Mouse (Mus musculus): ENCODE results near the gene Ehd2. TPM values are rescaled to one million over a fixed set of nuclear protein-coding genes. Genes with fewer than 3 reads are reported as not detected.

Ehd2 gene
- 100 to 1,000 TPM; 112 to 129 TPM for total RNA-seq (2021)

DNA sequence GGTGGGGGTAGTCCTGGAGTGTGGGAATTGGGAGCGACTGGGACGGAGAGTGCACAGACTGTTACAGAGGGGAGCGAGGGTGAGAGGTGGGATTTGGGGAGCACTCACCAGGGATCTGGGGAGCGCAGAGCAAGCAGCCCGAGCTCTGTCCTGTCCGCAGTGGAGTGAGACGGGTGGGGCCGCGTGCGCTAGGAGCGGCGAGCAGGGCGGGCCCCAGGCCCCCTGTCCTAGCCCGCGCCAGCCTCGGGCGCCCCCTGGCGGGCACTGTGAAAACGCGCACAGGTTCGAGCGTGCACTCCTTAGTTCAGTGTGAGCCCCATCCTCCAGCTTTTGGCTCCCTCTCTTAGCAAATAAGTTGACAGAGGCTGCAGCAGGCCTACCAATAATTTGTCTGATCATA is at the start of gene Ehd2:
Gene Ehd2, minus strand, starts transcription at position 256 of the 400 bp plus-strand sequence.
- DNase-seq (ENCODE audit: low spot score), result peak; percentile 81
- intact Hi-C loops (cut with DNase I), result loop anchor here (1.0 kb wide), 2 partner anchors 19 to 37 kb away; no protein-coding TSS in a partner anchor

DNA sequence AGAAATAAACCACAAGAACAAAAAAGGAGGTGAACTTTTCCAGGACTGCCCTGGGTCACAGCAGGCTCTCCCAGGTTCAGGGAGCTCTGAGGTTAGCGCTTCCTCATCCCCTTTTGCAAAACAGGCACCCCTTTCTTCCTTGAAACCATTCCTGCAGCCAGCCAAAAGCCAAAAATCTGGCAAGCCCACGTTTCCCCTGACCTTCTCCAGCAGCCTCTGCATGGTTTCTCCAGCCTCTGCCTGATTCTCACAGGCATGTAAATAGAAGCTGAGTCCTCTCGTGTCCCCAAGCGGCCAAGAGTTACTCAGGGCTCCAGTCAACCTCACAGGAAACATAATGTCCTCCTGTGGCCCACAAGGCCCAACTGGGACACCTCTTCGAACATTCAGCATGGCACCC is 48.0 kb upstream of the Ehd2 start:
- intact Hi-C loops (cut with DNase I), result loop anchor here (5.0 kb wide), 1 partner anchor 33 kb away; no protein-coding TSS in a partner anchor
- DNase-seq (ENCODE audit: low spot score), result no peak

DNA sequence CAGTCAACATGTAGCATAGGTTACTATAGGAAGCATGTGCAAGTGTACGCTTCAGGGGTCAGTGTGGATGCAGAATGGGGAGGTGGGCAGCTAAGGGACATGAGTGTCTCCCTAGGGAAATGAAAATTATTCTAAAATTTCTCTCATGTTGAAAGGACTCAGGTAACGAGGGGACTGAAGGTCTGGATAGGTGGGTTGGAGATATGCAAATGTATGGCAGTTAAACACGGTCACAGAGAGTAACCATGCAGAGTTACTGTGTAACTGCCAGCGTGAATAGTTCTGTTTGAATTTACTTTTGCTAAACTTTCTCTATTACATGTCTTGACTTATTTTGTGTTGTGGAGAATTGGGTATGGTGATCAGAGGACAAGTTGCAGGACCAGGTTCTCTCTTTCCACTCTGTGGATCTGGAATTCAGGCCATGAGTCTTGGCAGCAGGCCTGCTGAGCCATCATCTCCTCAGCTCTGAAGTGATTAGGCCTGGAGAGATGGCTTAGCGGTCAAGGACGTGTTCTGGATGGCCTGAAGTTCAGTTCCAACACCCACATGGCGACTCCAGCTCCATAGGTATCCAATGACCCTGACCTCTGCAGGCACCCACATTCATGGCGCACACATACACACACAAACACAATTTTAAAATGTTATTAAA is 47.3 kb upstream of the Ehd2 start:
- no peak for DNase-seq (ENCODE audit: low spot score)
- intact Hi-C loops (cut with DNase I), result loop anchor here (5.0 kb wide), 1 partner anchor 32 kb away; no protein-coding TSS in a partner anchor

DNA sequence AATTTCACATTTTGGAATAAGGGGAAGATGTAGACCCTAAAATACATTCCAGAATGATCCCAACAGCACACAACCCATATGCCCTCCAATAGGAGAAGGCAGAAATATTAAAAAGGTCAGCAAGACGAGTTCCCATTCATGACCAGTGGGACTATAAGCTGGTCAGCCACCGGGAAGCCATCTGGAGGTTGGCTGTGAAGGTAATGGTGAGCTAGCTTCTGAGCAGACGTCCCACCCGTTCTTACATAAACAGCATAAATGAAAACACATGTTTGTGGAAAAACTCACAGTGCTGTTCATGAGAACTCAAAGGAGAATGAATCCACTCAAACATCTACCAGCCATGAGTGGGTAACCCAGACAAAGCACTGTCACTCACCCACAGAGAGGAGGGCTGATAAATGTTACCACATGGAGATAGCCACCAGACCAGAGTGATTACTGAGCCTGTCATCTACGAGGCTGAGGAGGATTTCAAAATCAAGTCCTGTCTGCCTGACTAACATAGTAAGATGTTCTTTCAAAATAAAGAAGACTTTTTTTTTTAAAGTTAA is 46.4 kb upstream of the Ehd2 start:
- no peak for DNase-seq (ENCODE audit: low spot score)
- intact Hi-C loops (cut with DNase I), result no loop called here

DNA sequence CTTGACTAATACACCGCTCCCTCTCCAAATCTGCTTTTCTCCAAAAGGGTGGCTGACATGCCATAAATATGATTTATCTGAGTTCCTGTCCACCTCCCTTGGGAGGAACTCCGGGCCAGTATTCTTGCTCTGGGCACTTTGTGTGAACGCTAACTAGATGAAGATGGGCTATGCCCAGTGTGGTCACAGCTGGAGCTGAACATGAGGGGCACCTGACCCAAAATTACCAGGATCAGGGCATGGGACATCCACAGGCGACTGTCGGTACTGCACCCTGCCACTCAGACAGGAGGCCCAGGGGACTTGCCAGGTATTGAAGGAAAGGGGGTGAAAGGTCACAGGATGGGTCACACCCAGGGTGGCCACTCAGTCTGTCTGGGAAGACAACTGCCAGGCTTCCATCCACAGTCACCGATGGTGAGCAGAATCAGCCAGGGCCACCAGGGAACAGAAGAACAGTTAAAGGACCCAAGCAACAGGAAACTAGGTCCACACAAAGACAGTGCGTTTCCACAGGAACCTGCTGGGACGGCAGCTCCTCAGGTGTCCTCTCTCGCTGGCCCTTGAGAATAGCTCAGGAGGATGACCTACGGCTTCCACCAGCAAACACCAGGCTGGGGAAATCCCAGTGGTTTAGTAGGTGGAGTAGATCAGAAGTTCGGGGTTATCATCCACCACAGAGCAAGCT is 45.4 kb upstream of the Ehd2 start:
- no peak for DNase-seq (ENCODE audit: low spot score)
- intact Hi-C loops (cut with DNase I), result no loop called here

DNA sequence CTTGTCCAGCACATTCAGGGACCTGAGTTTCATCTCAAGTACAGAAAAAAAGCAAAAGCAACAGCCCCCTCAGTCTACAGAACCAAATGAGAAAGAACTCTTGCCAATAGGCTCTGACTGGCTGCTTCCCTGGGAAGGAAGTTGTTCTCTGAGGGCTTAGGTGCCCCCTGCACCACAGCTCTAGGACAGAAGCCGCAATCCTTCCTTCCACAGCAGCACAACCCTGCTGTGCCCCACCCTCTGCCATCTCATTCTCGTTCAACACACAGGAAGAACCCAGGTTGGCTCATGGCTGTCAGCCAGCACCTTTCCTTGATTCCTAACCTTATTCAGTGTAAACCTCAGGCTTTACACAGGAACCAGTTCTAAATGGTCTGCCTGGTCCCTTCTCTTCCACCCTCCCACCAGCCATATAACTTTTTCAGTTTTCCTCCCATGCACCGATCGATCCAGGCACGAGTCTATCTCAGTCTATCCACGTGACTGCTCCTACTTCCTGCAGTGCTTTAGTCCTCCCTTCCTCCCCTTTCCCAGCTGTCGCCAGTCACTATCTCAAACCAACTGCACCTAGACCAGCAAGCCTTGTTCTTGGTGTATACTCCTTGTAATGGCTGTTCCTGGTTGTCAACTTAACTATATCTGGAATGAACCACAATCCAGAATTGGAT is 44.2 kb upstream of the Ehd2 start:
- intact Hi-C loops (cut with DNase I), result no loop called here
- no peak for DNase-seq (ENCODE audit: low spot score)

DNA sequence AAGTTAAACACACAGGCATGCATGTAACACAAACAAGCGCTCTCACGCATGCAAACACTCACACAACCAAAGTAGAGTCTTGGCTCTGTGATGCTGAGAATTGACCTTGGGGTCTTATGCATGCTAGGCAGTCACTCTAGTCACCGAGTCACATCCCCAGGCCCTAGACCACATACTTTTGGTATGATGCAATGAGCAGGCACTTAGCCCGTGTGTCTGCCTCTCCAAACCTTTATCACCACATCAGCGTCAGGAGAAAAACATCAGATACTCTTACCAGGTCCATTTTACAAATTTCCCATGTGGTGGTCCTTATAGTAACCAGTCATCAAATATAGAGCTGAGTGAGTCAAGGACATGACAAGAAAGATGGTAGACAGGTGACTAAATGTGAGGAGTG is 43.3 kb upstream of the Ehd2 start:
- no peak for DNase-seq (ENCODE audit: low spot score)
- intact Hi-C loops (cut with DNase I), result no loop called here

DNA sequence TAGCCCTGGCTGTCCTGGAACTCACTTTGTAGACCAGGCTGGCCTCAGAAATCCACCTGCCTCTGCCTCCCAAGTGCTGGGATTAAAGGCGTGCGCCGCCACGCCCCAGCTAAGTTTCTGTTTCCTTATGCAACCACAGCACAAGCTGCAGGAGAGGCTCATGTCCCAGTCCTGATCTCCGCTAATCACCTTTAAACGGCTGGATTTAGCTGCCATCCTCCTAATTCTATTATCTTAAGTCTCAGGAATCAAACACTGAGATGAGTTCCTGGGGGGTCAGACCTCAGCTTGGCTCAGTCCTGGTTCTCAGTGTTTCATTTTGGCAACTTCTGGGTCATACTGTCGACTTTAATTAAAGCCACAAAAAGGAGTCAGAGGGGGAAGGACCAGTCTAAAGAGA is 42.3 kb upstream of the Ehd2 start:
- no peak for DNase-seq (ENCODE audit: low spot score)
- intact Hi-C loops (cut with DNase I), result no loop called here

DNA sequence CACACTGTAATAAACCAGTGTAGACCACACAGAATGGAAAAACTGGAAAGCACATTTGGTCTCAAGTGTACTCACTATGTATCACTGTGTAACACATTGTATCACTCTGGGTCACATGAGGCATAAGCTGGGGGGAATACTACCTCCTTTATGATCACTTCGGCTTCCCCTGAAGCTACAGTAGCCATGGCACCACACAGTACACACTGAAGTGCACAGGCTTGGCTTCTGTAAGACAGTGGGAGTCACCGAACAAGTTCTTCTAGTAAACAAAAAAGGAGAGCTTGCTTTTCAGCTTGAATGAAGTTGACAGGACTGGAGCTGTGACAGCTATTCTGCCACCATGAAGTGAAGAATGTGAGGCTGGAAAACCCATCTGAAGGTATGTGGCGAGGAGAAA is 37.7 kb upstream of the Ehd2 start:
- DNase-seq (ENCODE audit: low spot score), result no peak
- intact Hi-C loops (cut with DNase I), result no loop called here

DNA sequence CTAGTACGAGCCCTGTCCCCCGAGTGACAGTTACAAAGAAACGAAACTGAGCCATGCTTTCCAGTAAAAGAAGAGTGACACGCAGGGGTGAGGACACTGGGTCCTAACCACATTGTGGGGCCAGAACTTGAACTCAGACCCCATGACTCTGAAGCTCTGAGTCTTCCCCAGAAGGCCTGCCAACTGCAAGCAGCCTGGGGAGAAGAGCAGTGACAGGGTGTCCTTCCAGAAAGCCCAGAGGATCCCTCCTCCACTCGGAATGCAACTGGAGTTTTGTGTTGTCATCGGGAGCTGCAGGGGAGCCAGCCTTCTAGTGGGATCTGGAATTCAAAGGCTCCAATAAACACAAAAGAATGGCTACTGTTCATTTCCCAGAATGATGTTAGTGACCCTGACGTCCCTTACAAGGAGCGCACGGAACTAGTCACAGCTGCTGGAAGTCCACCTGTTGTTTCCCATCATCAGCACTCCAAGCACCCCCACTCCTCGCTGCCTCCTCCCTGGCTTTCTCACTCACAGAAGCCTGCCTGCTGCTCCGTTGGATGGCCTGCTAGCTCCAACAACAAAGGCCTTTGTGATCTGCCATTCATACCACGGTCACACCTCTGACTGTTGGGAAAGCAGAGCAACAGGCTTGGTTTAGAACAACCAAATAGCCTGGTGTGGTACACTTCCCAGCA is 37.0 kb upstream of the Ehd2 start:
- DNase-seq (ENCODE audit: low spot score), result no peak
- intact Hi-C loops (cut with DNase I), result no loop called here

DNA sequence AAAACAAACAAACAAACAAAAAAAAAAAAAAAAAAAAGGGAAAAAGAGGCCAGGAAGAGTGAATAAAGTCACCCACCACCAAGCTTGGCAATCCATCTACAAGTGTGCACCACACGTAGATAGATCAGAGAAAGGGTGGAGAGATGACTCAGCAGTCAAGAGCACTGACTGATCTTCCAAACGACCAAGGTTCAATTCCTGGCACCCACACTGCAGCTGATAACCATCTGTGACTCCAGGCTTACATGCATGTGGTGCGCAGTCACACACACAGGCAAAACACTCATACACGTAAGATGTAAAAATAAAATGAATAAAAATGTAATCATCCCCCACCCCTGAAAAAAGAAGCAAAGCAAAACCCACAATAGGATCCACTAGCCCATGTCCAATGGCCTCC is 35.7 kb upstream of the Ehd2 start:
- intact Hi-C loops (cut with DNase I), result no loop called here
- no peak for DNase-seq (ENCODE audit: low spot score)

DNA sequence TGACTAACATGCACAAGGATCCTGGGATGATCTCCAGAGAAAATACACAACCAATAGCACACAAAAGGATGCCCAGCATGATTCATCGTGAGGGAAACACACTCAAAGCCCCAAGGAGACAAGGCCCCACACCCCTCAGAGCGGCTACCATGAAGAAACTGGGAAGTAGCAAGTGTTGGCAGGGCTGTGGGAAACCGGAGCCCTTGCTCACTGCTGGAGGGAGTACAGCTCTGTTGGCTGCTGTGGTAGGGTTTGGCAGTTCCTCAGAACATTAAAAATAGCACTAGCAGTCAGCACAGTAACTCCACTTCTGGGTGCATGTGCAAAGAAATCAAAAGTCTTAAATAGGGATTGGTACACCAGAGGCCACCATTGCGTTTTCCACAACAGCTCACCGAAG is 34.8 kb upstream of the Ehd2 start:
- intact Hi-C loops (cut with DNase I), result no loop called here
- DNase-seq (ENCODE audit: low spot score), result peak; percentile 78

DNA sequence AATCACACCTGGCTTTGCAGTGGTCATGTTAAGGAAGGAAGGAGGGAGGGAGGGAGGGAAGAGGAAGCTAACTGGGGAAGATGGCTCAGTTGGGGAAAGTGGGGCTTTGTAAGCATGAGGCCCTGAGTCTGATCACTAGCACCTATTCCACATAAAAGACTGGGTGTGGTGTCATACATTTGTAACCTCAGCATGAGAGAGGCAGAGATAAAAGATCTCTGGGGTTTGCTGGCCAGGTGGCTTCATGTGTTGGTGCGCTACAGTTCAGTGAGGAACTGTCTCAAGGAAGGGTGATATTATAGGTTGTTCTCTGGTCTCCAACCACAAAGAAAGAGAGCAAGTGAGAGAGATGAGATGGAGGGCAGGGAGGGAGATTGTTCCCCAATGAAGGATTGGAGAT is 34.3 kb upstream of the Ehd2 start:
- no peak for DNase-seq (ENCODE audit: low spot score)
- intact Hi-C loops (cut with DNase I), result no loop called here

DNA sequence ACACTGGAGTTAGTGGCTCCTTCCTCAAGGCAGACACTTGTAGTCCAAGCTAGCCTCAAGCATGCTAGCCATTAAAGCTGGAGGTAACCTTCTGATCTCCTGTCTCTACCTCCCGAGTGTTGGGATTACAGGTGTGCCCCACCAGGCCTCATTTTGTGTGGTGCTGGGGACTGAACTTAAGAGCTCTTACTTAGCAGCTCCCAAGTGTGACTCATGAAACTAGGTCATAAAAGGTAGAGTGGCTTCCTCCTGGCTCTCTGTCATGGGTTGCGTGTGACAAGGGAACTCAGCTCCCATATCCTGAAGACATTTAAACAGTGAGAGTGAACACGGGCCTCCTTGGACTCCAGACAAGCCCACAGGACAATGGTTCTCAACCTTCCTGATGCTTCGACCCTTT is 26.4 kb upstream of the Ehd2 start:
- DNase-seq (ENCODE audit: low spot score), result no peak
- intact Hi-C loops (cut with DNase I), result no loop called here

DNA sequence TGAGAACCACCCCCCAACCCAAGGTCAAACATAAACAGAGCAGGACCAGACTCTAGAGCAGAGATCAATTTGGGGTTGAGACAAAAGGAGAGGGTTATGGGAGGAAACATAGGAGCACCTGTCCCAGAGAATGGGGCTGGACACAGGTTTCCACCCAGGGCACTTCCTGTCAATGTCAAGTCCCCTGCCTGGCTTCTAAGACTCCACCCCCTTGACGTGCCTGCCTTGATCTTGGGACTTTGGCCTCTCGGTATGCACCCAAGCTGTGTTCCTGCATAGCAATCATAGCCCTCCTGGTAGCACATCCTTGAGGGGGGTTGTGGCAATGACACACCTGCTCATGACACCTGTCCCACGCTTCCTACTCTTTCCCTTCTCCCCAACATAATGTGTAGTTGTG is 25.8 kb upstream of the Ehd2 start:
- intact Hi-C loops (cut with DNase I), result no loop called here
- no peak for DNase-seq (ENCODE audit: low spot score)

DNA sequence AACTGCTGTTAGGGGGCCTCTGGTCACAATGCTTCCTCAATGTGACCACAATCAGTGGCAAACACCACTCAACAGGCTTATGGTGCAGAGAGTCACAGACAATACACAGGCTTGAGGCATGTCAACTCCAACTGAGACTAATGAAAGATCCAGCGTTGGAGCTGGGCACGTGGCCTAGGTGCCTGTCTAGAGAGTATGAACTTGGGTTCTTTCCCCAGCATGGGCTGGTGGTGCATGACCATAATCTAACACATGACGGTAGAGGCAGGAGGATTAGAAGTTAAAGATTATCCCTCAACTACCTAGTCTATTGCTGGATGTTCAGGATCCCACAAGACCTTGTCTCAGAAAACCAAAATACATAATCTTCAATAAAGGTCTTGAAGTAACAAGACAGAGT is 24.4 kb upstream of the Ehd2 start:
- no peak for DNase-seq (ENCODE audit: low spot score)
- intact Hi-C loops (cut with DNase I), result no loop called here

DNA sequence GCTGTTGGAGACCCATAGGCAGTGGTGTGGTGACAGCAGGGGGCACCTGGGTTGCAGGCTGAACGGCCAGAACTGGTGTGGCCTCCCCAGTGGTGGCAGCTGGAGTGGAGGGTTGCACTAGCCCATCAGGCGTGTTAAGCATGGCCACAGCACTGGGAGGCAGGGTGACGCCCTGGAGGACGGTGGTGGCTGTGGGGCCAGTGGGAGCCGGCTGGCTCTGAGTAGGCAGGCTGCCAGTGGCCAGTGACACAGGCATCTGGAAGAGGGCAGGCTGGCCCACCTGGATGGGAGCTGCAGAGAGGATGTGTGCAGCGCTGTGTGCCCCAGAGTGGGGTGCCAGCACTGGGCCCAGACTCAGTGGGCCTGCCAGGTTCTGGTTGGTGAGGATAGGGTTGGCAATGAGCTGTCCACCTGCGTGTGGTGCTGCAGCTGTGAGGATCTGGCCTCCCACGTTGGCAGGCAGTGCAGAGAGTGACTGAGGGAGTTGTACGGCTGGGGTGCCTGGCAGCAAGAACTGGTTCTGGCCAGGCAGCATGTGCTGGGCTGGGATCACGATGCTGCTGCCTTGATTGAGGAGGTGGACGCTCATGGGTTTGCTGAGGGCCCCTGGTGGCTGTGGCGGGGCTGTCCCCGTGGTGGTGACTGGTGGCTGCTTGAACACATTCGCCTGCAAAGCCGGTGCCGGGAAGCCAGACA is 20.4 kb upstream of the Ehd2 start:
- no peak for DNase-seq (ENCODE audit: low spot score)
- intact Hi-C loops (cut with DNase I), result no loop called here

DNA sequence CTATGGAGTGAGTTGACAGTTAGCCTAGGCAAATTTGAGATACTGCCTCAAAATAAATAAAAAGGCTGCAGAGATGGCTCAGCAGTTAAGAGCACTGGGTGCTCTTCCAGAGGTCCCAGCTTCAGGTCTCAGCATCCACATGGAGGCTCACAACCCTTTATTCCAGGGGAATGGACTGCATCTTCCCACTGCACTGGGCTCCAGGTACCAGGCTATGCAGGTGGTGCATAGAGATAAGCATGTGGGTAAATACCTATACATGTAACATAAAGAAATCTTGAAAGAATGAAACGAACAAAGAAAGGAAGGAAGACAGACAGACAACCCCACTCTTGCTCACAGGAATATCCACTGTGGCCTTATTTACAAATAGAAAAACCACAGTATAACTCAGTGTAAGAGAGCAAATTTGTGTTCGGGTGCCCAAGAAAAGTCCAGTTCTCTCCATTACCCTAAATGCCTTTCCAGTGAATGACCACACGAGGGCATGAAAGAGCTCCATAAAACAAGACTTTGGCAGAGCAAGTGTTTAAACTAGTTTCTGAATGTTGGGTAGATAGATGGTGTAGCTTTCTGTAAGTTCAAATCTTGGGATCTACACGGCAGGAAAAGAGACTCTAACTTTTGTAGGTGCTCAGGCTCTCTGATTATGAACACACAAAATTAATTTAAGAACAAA is 15.5 kb upstream of the Ehd2 start:
- DNase-seq (ENCODE audit: low spot score), result no peak
- intact Hi-C loops (cut with DNase I), result loop anchor here (1.0 to 5.0 kb wide), 3 partner anchors 34 to 69 kb away; partner anchors contain the start of gene Bicra

DNA sequence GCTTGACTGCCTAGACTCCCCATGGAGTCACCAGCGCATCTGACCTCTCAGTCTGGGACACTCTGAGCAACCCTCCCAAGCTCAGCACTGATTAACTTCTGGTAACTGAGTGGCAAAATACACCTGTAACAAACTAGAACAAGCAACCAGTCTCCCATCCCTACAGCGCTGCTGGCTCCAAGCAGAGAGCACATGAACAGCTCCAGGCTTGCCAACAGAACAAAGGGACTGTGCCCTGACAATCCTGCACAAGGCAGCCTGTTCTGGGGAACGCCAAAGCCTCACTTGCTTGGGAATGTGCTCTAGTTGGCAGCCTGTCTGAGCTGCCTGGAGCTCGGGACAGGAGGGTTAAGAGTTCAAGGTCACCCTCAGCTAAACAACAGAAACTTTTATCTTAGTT is 14.2 kb upstream of the Ehd2 start:
- intact Hi-C loops (cut with DNase I), result loop anchor here (5.0 kb wide), 1 partner anchor 36 kb away; no protein-coding TSS in a partner anchor

More for the DNA sequence above, 14.2 kb upstream of the Ehd2 start:
- no peak for DNase-seq (ENCODE audit: low spot score)

Data from heart, postnatal 25 days (tissue).